Mouse (Mus musculus): Measurements from ENCODE around the gene Mfsd14a. TPM values are rescaled to one million over a fixed set of nuclear protein-coding genes. Genes with fewer than 3 reads are reported as not detected.
A peak's percentile ranks its signal among the peaks of the same experiment; 100 is the strongest.

The Mfsd14a gene
- 43.3 and 46.3 TPM in 2 replicates for polyA plus RNA-seq (2012; rRNA removed)
- 80.5 and 84.6 TPM in 2 replicates for polyA plus RNA-seq (2014; fragmentation: Nextera tagmentation; extraction: Ambion mirVana)

DNA sequence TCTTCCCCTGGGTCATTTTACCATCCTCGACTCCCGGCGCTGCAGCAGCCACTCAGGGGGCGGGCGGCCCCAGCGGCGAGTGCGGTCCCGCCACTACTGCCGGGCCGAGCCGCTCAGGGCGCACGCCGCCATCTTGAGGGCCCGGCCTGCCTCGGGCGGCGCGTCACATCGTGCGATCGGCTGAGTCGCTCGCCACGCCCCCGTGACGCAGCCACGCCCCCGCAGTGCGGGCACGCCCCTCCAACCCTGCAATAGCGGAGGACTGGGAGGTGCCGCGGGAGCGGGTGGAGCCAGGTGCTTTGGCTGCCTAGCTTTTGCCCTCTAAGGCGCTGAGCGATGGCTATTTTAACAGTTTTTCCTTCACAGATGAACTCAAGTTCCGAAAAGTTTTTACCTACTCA lies at the start of gene Mfsd14a:
Mfsd14a (minus strand) TSS at position 215 of the 401 bp plus-strand sequence.
- peak within 1 kb of the TSS; percentile 92 for H3K4me3 ChIP-seq (replicated peaks; ENCODE audit: low read length)
- WGBS, result under 1% methylated on average over 33 of the region's 39 CpGs
- H3K27ac ChIP-seq (replicated peaks; ENCODE audit: low read depth, low read length), result peak within 1 kb of the TSS; percentile 94
- H3K9me3 ChIP-seq (ENCODE audit: control insufficient read depth, low read length), result no peaks in the 10 kb centered on the region
- peak within 1 kb of the TSS; percentile 66 for H3K4me2 ChIP-seq (replicated peaks; ENCODE audit: low read depth, low read length, severe bottlenecking)
- peak; percentile 99 for ATAC-seq (ENCODE audit: low FRiP score, low read depth)
- peak; percentile 74; the same call in 1 of the 2 replicates for TF ChIP-seq POLR2A (IDR thresholded peaks at IDR 0.05; ENCODE audit: borderline replicate concordance, extremely low read depth, insufficient read depth, insufficient read length)
- H3K9ac ChIP-seq (ENCODE audit: low read depth, low read length, severe bottlenecking), result peak within 1 kb of the TSS; percentile 98
- DNase-seq (ENCODE audit: low spot score), result peak; percentile 96
- no peaks in the 10 kb centered on the region for H3K36me3 ChIP-seq (ENCODE audit: control insufficient read depth, insufficient read depth, low read length)
- peaks cover 15% of the 10 kb centered on the region for H3K4me1 ChIP-seq (ENCODE audit: control insufficient read depth, insufficient read depth, low read length)
- no peaks in the 10 kb centered on the region for H3K27me3 ChIP-seq (ENCODE audit: control insufficient read depth, insufficient read depth, low read length)

DNA sequence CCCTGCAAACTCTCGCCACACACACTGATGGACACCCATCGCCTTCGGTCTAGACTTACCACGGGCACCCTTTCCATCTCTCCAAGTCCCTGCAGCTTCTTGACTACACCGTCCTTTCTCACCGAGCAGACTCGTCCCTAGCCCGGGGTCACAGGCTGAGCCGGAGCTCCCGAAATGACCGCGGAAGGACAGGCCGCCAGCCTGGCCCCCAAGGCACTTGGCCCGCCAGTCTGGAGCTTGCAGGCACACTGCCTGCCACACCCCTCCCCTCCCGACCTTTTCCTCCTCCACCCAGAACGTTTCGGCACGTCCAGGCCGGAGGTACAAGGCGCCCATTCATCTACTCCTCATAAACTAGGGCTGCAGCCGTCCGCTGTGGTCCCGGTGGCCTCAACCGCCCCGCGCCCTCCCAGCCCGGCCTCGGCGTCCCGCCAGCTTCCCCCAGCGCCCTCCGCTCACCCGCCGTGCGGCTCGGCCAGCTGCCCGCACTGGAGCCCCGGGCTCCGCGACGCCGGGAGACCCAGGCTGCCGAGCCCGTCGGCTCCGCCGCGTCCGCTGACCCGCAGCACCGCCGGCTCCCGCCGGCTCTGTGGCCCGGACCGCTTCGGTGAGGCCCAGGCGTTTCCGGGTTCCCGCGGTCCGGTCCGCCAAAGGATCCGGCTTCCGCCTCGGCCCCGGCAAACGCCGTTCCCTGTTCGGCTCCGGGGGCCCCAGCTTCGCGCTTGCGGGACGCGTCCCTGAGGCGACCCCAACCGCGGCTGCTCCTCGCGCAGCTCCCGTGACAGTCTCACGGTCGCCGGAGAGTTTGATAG lies 49.4 kb upstream of the Mfsd14a start:
- Histone ChIP-seq H3K4me3 (replicated peaks; ENCODE audit: low read length) (peak overlapping the region; percentile 96), H3K27ac (replicated peaks; ENCODE audit: low read depth, low read length) (peak overlapping the region; percentile 82), H3K27me3 (ENCODE audit: control insufficient read depth, insufficient read depth, low read length) (no peaks in the 10 kb centered on the region), H3K9me3 (ENCODE audit: control insufficient read depth, low read length) (no peaks in the 10 kb centered on the region), H3K36me3 (ENCODE audit: control insufficient read depth, insufficient read depth, low read length) (peaks cover 2% of the 10 kb centered on the region; the same call in 1 of the 2 replicates), H3K9ac (ENCODE audit: low read depth, low read length, severe bottlenecking) (peak overlapping the region; percentile 95), H3K4me2 (replicated peaks; ENCODE audit: low read depth, low read length, severe bottlenecking) (peak overlapping the region; percentile 70), H3K4me1 (ENCODE audit: control insufficient read depth, insufficient read depth, low read length) (peaks cover 10% of the 10 kb centered on the region)
- under 1% methylated on average over 65 of the region's 85 CpGs for WGBS
- DNase-seq (ENCODE audit: low spot score) (peak; percentile 65), ATAC-seq (ENCODE audit: low FRiP score, low read depth) (peak; percentile 91)
- TF ChIP-seq POLR2A (IDR thresholded peaks at IDR 0.05; ENCODE audit: borderline replicate concordance, extremely low read depth, insufficient read depth, insufficient read length), result no peak; the same call in 1 of the 2 replicates

DNA sequence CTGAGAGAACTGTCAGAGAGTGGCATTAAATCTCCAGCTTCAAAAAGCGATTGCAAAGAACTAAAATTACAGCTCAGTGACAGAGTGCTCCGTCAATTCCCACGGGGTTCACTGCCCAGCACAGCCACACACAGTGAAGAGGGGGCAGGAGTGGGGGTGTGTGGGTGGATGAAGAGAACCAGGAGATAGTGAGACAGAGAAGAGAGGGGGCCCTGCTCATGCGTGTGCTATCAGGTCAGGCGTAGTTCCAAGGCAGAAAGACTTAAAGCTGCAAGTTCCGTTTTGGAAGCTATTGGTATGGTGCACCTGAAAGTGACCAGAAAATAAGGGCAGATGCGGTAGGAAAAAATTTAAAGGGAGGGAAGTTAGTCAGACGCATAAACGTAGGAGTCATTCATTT lies 48.5 kb upstream of the Mfsd14a start:
- peak overlapping the region; percentile 70 for H3K4me2 ChIP-seq (replicated peaks; ENCODE audit: low read depth, low read length, severe bottlenecking)
- no peaks in the 10 kb centered on the region for H3K9me3 ChIP-seq (ENCODE audit: control insufficient read depth, low read length)
- no peak for TF ChIP-seq POLR2A (IDR thresholded peaks at IDR 0.05; ENCODE audit: borderline replicate concordance, extremely low read depth, insufficient read depth, insufficient read length)
- H3K27ac ChIP-seq (replicated peaks; ENCODE audit: low read depth, low read length), result no peak overlapping the region
- ATAC-seq (ENCODE audit: low FRiP score, low read depth), result no peak
- DNase-seq (ENCODE audit: low spot score), result no peak
- WGBS, result 45% methylated on average over 9 of the region's 9 CpGs
- no peaks in the 10 kb centered on the region for H3K27me3 ChIP-seq (ENCODE audit: control insufficient read depth, insufficient read depth, low read length)
- H3K9ac ChIP-seq (ENCODE audit: low read depth, low read length, severe bottlenecking), result peak overlapping the region; percentile 95; the same call in 1 of the 2 replicates
- peak overlapping the region; percentile 96 for H3K4me3 ChIP-seq (replicated peaks; ENCODE audit: low read length)
- peaks cover 10% of the 10 kb centered on the region for H3K4me1 ChIP-seq (ENCODE audit: control insufficient read depth, insufficient read depth, low read length)
- H3K36me3 ChIP-seq (ENCODE audit: control insufficient read depth, insufficient read depth, low read length), result peaks cover 9% of the 10 kb centered on the region; the same call in 1 of the 2 replicates

DNA sequence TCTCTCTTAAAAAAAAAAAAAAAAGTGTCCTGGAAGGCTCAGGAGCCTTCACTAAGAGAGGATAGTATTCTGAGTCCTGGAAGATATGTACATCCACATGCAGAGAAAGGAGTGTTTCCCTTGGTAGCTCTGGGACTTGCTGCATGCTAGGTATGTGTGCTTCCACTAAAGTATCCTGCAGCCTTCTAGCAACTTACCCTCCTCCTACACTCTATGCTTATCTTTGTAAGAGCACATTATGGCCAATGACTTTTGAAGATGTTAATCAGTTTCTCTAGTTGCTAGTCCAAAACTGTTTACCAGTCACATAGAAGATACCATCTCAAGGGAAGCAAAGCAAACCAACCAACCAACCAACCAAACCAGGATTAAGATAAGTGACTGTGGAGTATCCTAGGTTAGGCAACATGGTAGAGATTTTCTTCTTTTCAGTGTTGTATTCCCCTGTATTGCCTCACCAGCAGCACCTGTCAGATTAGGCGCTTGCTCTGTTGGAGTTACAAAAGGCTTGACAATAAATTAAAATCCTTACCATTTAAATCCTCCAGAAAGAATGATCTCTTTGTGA lies 43.2 kb upstream of the Mfsd14a start:
- DNase-seq (ENCODE audit: low spot score), result no peak
- WGBS, result 91% methylated on average over 1 of the region's 1 CpGs
- peaks cover under 1% of the 10 kb centered on the region; the same call in 1 of the 2 replicates for H3K4me1 ChIP-seq (ENCODE audit: control insufficient read depth, insufficient read depth, low read length)
- no peaks in the 10 kb centered on the region for H3K27me3 ChIP-seq (ENCODE audit: control insufficient read depth, insufficient read depth, low read length)
- no peak for ATAC-seq (ENCODE audit: low FRiP score, low read depth)
- H3K36me3 ChIP-seq (ENCODE audit: control insufficient read depth, insufficient read depth, low read length), result peaks cover 13% of the 10 kb centered on the region; the same call in 1 of the 2 replicates
- H3K9ac ChIP-seq (ENCODE audit: low read depth, low read length, severe bottlenecking), result no peak overlapping the region
- no peak for TF ChIP-seq POLR2A (IDR thresholded peaks at IDR 0.05; ENCODE audit: borderline replicate concordance, extremely low read depth, insufficient read depth, insufficient read length)
- no peak overlapping the region for H3K4me2 ChIP-seq (replicated peaks; ENCODE audit: low read depth, low read length, severe bottlenecking)
- H3K4me3 ChIP-seq (replicated peaks; ENCODE audit: low read length), result no peak overlapping the region
- no peak overlapping the region for H3K27ac ChIP-seq (replicated peaks; ENCODE audit: low read depth, low read length)
- no peaks in the 10 kb centered on the region for H3K9me3 ChIP-seq (ENCODE audit: control insufficient read depth, low read length)

DNA sequence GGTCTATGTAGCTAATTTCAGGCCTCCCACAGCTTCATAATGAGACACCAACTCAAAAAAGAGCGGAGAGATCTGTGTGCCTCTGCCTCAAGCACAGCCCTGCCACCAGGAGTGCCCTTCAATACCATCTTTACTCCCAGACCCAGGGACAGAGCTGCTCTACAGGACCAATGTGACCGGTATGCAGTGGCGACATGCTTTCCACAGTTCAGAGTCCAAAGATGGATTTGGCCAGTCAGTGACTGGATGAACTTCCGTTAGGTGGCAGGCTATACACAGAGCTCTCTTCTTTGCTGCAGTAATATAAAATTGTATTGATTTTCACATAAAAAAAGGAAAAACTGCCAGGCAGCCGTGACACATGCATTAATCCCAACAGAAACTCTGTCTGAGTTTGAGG lies 41.4 kb upstream of the Mfsd14a start:
- peaks cover 13% of the 10 kb centered on the region; the same call in 1 of the 2 replicates for H3K36me3 ChIP-seq (ENCODE audit: control insufficient read depth, insufficient read depth, low read length)
- no peaks in the 10 kb centered on the region for H3K4me1 ChIP-seq (ENCODE audit: control insufficient read depth, insufficient read depth, low read length)
- H3K9ac ChIP-seq (ENCODE audit: low read depth, low read length, severe bottlenecking), result no peak overlapping the region
- ATAC-seq (ENCODE audit: low FRiP score, low read depth), result no peak
- no peak overlapping the region for H3K4me2 ChIP-seq (replicated peaks; ENCODE audit: low read depth, low read length, severe bottlenecking)
- H3K27me3 ChIP-seq (ENCODE audit: control insufficient read depth, insufficient read depth, low read length), result no peaks in the 10 kb centered on the region
- TF ChIP-seq POLR2A (IDR thresholded peaks at IDR 0.05; ENCODE audit: borderline replicate concordance, extremely low read depth, insufficient read depth, insufficient read length), result no peak
- 91% methylated on average over 5 of the region's 5 CpGs for WGBS
- H3K27ac ChIP-seq (replicated peaks; ENCODE audit: low read depth, low read length), result no peak overlapping the region
- no peak for DNase-seq (ENCODE audit: low spot score)
- H3K9me3 ChIP-seq (ENCODE audit: control insufficient read depth, low read length), result no peaks in the 10 kb centered on the region
- no peak overlapping the region for H3K4me3 ChIP-seq (replicated peaks; ENCODE audit: low read length)
